Mouse (Mus musculus) olfactory bulb, adult 2 months (tissue): ENCODE results near the gene Dot1l. TPM values are rescaled to one million over a fixed set of nuclear protein-coding genes. Genes with fewer than 3 reads are reported as not detected.

Source experiments
- H3K27ac ChIP-seq: fragments of 200-500 bp; 2 replicates; pipeline ENCODE4 v1.5.1; 2012; ENCODE audit warnings: low read depth, low read length; ENCODE audit not compliant: insufficient read depth
- H3K4me1 ChIP-seq: fragments of 200-500 bp; 2 replicates; pipeline ENCODE4 v1.6.1; 2012; ENCODE audit warnings: low read length; ENCODE audit not compliant: control insufficient read depth, insufficient read depth
- H3K4me3 ChIP-seq: fragments of 200-500 bp; 2 replicates; pipeline ENCODE4 v1.5.1; 2012; ENCODE audit warnings: mild to moderate bottlenecking, low read depth, low read length, moderate library complexity; ENCODE audit not compliant: insufficient read depth
- CTCF ChIP-seq: fragments of 200-500 bp; IDR thresholded peaks from 2 replicates; pipeline ENCODE4 v1.5.1; 2012; ENCODE audit warnings: low read depth, mild to moderate bottlenecking, low read length, moderate library complexity; ENCODE audit not compliant: insufficient read depth
- POLR2A ChIP-seq: fragments of 200-500 bp; IDR thresholded peaks from 2 replicates; pipeline ENCODE4 v1.6.1; 2012; ENCODE audit warnings: mild to moderate bottlenecking, low read depth, low read length, moderate library complexity; ENCODE audit not compliant: insufficient read depth
- WGBS: fragments of 180-500 bp; shearing (Covaris S2); methylation state at CpG from one replicate; pipeline ENCODE4 v1.1.7; 2018; 5-methylcytosine and 5-hydroxymethylcytosine counted together
- polyA plus RNA-seq: library from polyadenylated mRNA; stranded (reverse); fragments of >200 nt; gene quantifications from 2 replicates; pipeline ENCODE4 v1.2.4, GENCODE M21; 2012; ENCODE audit warnings: low replicate concordance; ENCODE audit not compliant: missing spikeins, insufficient read depth, insufficient read length

The Dot1l gene
- polyA plus RNA-seq, 1 experiment: 235 TPM

DNA sequence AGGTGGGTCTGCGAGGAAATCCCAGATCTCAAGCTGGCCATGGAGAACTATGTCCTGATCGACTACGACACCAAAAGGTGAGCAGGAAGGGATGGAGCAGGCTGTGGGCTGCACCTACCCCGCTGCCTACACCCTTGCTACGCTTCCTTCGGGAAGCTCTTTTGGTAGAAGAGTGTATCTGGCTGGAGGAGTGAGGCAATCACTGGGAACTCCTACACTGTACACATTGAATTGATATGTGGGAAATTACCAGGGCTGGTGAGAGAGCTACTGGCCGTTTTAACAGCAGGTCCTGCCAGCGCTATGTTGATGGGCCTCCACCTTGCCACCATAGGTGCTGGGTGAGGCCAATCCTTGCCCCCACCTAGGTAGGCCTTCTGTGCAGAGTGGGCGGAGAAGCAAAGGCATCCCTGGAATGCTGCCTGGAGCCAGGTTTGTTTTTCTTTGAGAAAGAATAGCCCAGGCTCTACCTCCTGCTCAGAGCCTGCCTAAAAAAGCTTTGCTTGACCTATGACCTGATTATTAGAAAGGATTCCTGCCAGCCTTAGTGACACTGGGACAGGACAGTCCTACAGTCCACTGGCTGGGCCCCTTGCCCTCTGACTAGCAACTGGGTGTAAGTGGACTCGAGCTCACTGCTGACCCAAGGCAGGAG is 11.3 kb downstream of the Dot1l start:
- no peak for TF ChIP-seq POLR2A
- TF ChIP-seq CTCF: no peak
- no peak overlapping the region for H3K4me3 ChIP-seq
- no peak overlapping the region for H3K27ac ChIP-seq
- 72% methylated on average over 10 of the region's 10 CpGs for WGBS
- peaks cover 19% of the 10 kb centered on the region for H3K4me1 ChIP-seq

- WGBS: 81% methylated on average over 6 of the region's 6 CpGs
- Histone ChIP-seq H3K27ac (no peak overlapping the region), H3K4me1 (peaks cover 24% of the 10 kb centered on the region), H3K4me3 (no peak overlapping the region)
- TF ChIP-seq POLR2A (no peak), CTCF (no peak)
These were observed 13.4 kb downstream of the Dot1l start for GRCm38 (mm10) chr10:80768365-80768764.

DNA sequence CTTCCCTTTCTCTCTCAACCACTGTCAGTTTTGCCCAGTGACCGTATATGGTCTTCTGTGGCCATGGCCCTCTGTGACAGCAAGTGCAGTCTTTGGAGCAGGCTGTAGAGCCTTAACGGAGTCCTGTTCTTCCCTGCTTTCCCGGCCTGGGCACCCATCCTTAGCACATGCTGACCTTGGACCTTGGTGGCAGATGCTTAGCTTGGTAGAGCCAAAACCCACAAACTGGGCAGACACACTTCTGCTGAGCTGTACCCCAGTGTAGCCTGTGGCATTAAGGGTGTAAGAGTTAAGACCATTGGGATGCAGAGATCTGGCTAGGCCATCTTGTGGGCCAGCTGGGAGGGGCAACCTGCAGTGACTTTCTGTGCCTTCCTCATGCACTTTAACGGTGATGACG is 18.8 kb downstream of the Dot1l start:
- H3K4me3 ChIP-seq: no peak overlapping the region
- 44% methylated on average over 5 of the region's 5 CpGs for WGBS
- peaks cover 26% of the 10 kb centered on the region for H3K4me1 ChIP-seq
- peak overlapping the region; percentile 97 for H3K27ac ChIP-seq
- TF ChIP-seq POLR2A (no peak), CTCF (no peak)

GRCm38 (mm10) chr10:80774549-80774948 is 19.5 kb downstream of the Dot1l start:
- TF ChIP-seq CTCF (peak; percentile 80), POLR2A (no peak)
- Histone ChIP-seq H3K4me3 (no peak overlapping the region), H3K4me1 (peaks cover 26% of the 10 kb centered on the region), H3K27ac (peak overlapping the region; percentile 97)
- 13% methylated on average over 2 of the region's 2 CpGs for WGBS

GRCm38 (mm10) chr10:80774981-80775380 is 20.0 kb downstream of the Dot1l start:
- TF ChIP-seq CTCF (no peak), POLR2A (no peak)
- H3K27ac ChIP-seq: peak overlapping the region; percentile 23; the same call in 1 of the 2 replicates
- H3K4me1 ChIP-seq: peaks cover 26% of the 10 kb centered on the region
- no peak overlapping the region for H3K4me3 ChIP-seq
- 68% methylated on average over 4 of the region's 4 CpGs for WGBS

- Histone ChIP-seq H3K4me3 (no peak overlapping the region), H3K27ac (no peak overlapping the region), H3K4me1 (peaks cover 26% of the 10 kb centered on the region)
- TF ChIP-seq POLR2A (no peak), CTCF (no peak)
- 84% methylated on average over 4 of the region's 4 CpGs for WGBS
These were observed 20.7 kb downstream of the Dot1l start for GRCm38 (mm10) chr10:80775731-80776130.

GRCm38 (mm10) chr10:80776358-80776869 is 21.4 kb downstream of the Dot1l start:
- no peak overlapping the region for H3K27ac ChIP-seq
- H3K4me3 ChIP-seq: no peak overlapping the region
- H3K4me1 ChIP-seq: peaks cover 26% of the 10 kb centered on the region
- 75% methylated on average over 6 of the region's 6 CpGs for WGBS
- TF ChIP-seq POLR2A (no peak), CTCF (no peak)

DNA sequence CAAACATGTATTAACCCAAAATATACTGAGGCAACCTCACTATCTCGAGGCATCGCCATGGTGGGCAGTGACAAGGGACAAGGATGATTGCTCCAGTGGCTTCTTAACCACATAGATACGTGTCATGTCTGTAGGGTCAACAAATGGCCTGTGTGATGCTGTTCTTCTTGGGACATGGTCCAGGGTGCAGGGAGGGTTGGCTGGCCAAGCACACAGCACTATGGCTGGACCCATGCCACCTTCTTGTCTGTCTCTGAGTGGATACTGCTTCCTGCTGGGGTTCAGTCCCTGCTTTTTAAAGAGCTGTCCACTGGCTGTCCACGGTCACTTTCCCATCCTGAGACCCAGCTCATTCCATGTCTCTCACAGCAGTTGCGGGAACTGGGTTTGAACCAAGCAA is 22.1 kb downstream of the Dot1l start:
- TF ChIP-seq POLR2A: no peak
- 85% methylated on average over 5 of the region's 5 CpGs for WGBS
- H3K4me3 ChIP-seq: no peak overlapping the region
- peaks cover 26% of the 10 kb centered on the region for H3K4me1 ChIP-seq
- H3K27ac ChIP-seq: no peak overlapping the region

DNA sequence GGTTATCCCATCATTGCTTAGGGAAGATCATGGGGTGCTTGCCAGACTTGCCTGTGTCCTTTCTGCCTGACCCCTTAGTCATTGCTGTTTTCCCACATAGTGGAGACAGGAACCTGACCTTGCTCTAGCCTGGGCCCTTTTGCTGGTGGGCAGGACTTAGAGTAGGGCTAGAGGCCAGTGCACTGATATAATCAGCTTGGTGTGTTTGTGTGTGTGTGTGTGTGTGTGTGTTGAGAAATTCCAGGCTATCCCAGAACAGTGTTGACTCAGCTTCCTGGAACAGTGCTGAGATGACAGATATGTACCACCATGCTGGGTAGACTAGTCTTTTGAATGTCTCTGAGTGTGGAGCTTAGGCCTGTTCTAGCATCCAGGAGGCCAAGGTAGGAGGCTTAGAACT is 24.6 kb downstream of the Dot1l start:
- no peak overlapping the region for H3K4me3 ChIP-seq

More for the DNA sequence above, 24.6 kb downstream of the Dot1l start:
- Histone ChIP-seq H3K27ac (no peak overlapping the region), H3K4me1 (peaks cover 5% of the 10 kb centered on the region)
- TF ChIP-seq CTCF: no peak
- no peak for TF ChIP-seq POLR2A
